Mouse (Mus musculus) leukemia stem cell, adult 10-12 weeks (primary cell): ENCODE results near the gene Hlx. TPM values are rescaled to one million over a fixed set of nuclear protein-coding genes. Genes with fewer than 3 reads are reported as not detected.

Source experiments
- polyA plus RNA-seq: library from polyadenylated mRNA; stranded (reverse); fragments of >175 nt; gene quantifications from 2 replicates; pipeline ENCODE4 v1.2.3, GENCODE M21; 2012; ENCODE audit warnings: low replicate concordance

Gene Hlx
- polyA plus RNA-seq, result 17.5 and 25.4 TPM in 2 replicates

DNA sequence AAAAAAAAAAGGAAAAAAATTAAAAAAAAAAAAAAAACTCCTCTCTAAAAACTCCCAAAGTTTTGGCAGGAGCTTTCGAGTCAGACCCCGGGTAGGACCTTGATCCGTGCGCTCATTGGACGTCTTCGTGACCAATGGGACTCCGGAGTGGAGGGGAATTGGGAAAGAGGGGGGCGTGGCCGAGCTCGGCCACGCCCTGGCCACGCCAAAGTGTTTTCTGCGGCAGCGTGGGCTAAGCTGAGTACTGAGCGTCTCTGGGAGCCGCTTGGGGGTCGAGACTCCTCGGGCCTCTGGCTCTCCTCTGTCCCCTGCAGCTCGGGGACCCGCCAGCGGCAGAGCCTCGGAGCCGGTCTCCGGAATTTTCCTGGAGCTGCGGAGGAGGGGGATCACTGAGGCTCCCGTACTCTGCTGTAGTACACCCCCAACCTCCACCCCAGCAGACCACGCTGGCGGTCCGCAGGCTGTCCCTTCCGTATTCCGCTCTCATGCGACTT is at the start of gene Hlx:
TSS of gene Hlx (minus strand) at position 64 of the 494 bp plus-strand sequence.

Other genes starting within 250 kb of the Hlx start
- not detected in 2 replicates for gene Marc1, start 78.7 kb upstream of the Hlx start, polyA plus RNA-seq
- gene Marc2, start 113.8 kb upstream of the Hlx start, polyA plus RNA-seq, result 61.0 and 69.3 TPM in 2 replicates
- gene C130074G19Rik, start 150.6 kb upstream of the Hlx start, polyA plus RNA-seq, result 0.18 and 0.24 TPM in 2 replicates